Mouse (Mus musculus) heart, adult 10 weeks (tissue): ENCODE results near the gene Slc25a38. TPM values are rescaled to one million over a fixed set of nuclear protein-coding genes. Genes with fewer than 3 reads are reported as not detected.

Experiments
- polyA plus RNA-seq: library from polyadenylated mRNA; stranded (reverse); fragments of 350-450 nt; fragmentation: Illumina TruSeq; extraction: RNeasy Lipid Tissue Mini Kit (QIAGEN cat#74804); gene quantifications from one replicate; pipeline ENCODE4 v1.2.3, GENCODE M21; 2014; ENCODE audit warnings: low read depth, low replicate concordance

The Slc25a38 gene
- polyA plus RNA-seq, result 27.5 TPM

GRCm38 (mm10) chr9:120110211-120111018 lies at the start of gene Slc25a38:
Gene Slc25a38 (plus strand): TSS chr9:120110374.

GRCm38 (mm10) chr9:120069779-120070178 lies 40.4 kb upstream of the Slc25a38 start, which contains the start of gene Cx3cr1:
Gene Cx3cr1 (minus strand): TSS chr9:120069879.

GRCm38 (mm10) chr9:120091696-120092238 lies 18.4 kb upstream of the Slc25a38 start, which contains the start of gene Ccr8:
Gene Ccr8 (plus strand): TSS chr9:120092114.

GRCm38 (mm10) chr9:120127538-120128251 lies 17.5 kb downstream of the Slc25a38 start, which contains the start of gene Rpsa:
Gene Rpsa (plus strand): TSS chr9:120127689.

GRCm38 (mm10) chr9:120149222-120149828 lies 39.2 kb downstream of the Slc25a38 start, which contains the start of gene Mobp:
Gene Mobp (plus strand): TSS chr9:120149707.

Other genes starting within 250 kb of the Slc25a38 start
- 29.5 TPM for gene Wdr48, start 215.5 kb upstream of the Slc25a38 start, polyA plus RNA-seq
- 16.2 TPM for gene Gorasp1, start 172.8 kb upstream of the Slc25a38 start, polyA plus RNA-seq
- not detected for gene Ttc21a, start 172.8 kb upstream of the Slc25a38 start, polyA plus RNA-seq
- 13.3 TPM for gene Csrnp1, start 125.7 kb upstream of the Slc25a38 start, polyA plus RNA-seq
- gene Xirp1, start 86.8 kb upstream of the Slc25a38 start, polyA plus RNA-seq, result 105 TPM
- 2.2 TPM for gene Cx3cr1, start 40.5 kb upstream of the Slc25a38 start, polyA plus RNA-seq
- gene Ccr8, start 18.3 kb upstream of the Slc25a38 start, polyA plus RNA-seq, result not detected
- gene Rpsa, start 17.3 kb downstream of the Slc25a38 start, polyA plus RNA-seq, result 861 TPM
- not detected for gene Mobp, start 39.3 kb downstream of the Slc25a38 start, polyA plus RNA-seq
- gene Myrip, start 191.1 kb downstream of the Slc25a38 start, polyA plus RNA-seq, result 2.5 TPM